Mouse (Mus musculus) natural killer cell, adult 2 months (primary cell): ENCODE data around the gene C1qtnf1.

ENCODE experiments used
- DNase-seq, 2 experiments: peaks; one replicate each; pipeline ENCODE4 v3.0.0; 2022; ENCODE audit warnings: low spot score in 2 of 2

The C1qtnf1 gene

GRCm38 (mm10) chr11:118410479-118410878, 17.5 kb upstream of the C1qtnf1 start:
- DNase-seq, result no peak

GRCm38 (mm10) chr11:118411271-118411670, 16.7 kb upstream of the C1qtnf1 start:
- no peak for DNase-seq

GRCm38 (mm10) chr11:118412601-118413000, 15.4 kb upstream of the C1qtnf1 start:
- no peak for DNase-seq

DNA sequence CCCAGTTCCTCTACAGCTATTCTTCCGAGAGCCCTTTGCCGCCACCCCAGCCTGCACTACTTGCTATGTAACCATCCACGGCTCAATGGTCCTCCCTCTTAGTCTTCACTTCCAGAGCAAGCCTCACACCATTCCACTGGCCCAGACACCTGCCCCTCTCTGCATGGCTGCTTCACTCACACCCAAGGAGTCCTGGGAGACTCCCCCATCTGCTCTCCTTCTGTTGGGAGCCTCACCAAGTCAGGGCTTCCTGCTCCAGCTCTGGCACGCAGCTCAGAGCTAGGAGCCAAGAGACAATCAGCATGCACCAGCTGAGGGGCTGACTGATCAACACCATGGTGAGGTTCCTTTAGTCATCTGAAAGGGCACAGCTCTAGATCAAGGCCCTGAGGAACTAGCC, 14.9 kb upstream of the C1qtnf1 start:
- DNase-seq, result no peak

GRCm38 (mm10) chr11:118414270-118414669, 13.7 kb upstream of the C1qtnf1 start:
- DNase-seq, result no peak

DNA sequence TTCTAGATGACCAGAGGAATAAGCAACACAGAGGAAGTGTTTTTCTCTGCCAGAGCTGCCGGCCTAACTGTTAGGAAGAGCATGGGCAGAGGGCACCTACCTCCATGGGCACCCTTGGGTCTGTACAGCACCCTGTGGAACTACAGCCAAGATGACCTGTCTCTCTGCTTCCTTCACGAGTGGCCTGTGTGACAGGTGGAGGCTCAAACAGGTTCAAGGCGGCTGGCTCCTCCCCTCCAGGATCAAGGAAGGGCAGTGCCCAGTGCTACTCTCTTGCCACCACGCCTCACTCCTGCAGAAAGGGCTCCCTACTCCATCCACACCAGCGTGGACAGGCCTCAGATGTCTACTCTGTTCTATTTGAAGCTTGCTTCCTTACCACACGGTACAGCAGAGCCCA, 12.4 kb upstream of the C1qtnf1 start:
- DNase-seq, result no peak

- no peak for DNase-seq
Measured at GRCm38 (mm10) chr11:118416046-118416445, 12.0 kb upstream of the C1qtnf1 start.

GRCm38 (mm10) chr11:118417496-118417895, 10.5 kb upstream of the C1qtnf1 start:
- no peak for DNase-seq

GRCm38 (mm10) chr11:118418442-118418833, 9.6 kb upstream of the C1qtnf1 start:
- DNase-seq, result no peak

DNA sequence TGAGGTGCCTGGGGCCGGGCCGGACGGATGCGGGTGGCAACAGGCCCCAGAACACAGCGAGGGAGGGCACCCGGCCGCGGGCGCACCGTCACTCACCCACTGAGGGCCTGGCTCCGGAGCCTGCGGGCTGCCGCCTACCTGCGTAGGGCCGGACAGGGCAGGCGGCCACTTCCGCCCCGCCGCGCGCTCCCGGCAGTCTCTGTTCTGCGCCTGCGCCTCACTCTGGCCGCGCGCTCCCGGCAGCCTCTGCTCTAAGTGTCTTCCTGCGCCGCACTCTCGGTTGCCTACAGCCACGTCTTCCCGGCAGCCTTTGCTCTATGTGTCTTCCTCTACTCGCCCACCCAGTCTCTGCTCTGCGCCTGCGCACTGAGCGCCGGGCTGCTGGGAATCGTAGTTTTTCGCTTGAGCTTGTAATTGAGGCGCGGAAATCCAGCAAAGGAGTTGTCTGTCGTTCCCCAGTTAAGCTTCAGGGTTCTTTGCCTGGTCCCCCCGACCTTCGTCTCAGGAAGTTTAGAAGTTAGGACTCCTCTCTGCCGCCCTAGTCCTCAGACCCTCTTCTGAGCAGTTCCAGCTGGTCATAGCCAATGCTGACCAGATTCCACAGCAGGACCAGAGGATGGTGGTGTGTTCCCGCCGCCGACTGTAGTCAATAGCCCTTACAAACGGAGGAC, 9.0 kb upstream of the C1qtnf1 start, which contains the start of gene Cant1:
Cant1 (minus strand) TSS at position 253 of the 671 bp plus-strand sequence.
- peak; percentile 97 for DNase-seq

GRCm38 (mm10) chr11:118420261-118420660, 7.7 kb upstream of the C1qtnf1 start:
- no peak for DNase-seq

GRCm38 (mm10) chr11:118423266-118423971, 4.6 kb upstream of the C1qtnf1 start:
- DNase-seq, result peak; percentile 71 to 77

GRCm38 (mm10) chr11:118424621-118425335, 3.2 kb upstream of the C1qtnf1 start:
- DNase-seq, result no peak

- no peak for DNase-seq
Measured at GRCm38 (mm10) chr11:118426765-118427164, 1.2 kb upstream of the C1qtnf1 start.

DNA sequence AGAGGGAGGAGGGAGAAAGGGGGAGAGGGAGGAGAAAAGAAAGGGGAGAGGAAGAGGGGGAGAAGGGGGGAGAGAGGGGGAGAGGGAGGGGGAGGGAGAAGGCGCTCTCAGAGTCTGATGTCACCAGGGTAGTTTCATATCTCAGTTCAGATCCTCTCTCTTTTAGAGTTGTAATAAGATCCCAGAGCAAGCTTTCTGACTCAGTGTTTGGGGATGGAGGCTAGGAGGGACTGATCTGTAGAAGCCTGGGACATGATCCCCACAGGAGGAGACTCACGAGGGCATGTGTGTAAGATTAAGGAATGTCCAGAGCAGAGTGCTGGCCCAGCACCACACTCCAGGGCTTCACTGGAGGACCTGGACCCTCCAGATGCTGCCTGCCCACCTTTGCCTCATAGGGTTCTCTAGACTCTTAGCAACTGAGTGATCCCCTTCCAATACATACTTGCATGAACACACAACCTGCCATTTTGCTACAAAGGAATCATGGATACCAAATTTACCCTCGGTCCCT, 680 bp upstream of the C1qtnf1 start:
- DNase-seq, result no peak

DNA sequence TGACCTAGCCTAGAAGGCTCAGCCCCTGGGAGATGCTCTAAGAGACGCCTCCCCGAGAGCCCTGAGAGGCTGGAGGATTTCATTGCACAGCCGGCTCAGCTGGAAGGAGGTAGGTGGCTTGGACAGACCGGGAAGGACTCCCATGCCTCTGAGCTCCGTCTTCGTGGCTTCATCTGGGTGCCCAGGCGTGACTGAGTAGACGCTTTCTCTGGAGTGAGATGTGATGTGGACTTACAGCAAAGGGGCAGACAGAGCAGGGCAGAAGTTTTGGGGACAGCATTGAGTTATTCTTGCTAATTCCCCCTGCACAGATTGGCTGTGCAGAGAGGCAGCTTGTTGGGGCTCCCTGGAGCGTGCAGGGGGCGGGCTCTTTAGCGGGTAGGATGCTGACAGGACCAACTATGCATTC, 461 bp downstream of the C1qtnf1 start:
- no peak for DNase-seq

GRCm38 (mm10) chr11:118428944-118429709, 1.1 kb downstream of the C1qtnf1 start:
- no peak for DNase-seq

GRCm38 (mm10) chr11:118430291-118430885, 2.4 kb downstream of the C1qtnf1 start:
- no peak for DNase-seq

- DNase-seq, result no peak
Measured at GRCm38 (mm10) chr11:118431100-118431948, 3.3 kb downstream of the C1qtnf1 start.

DNA sequence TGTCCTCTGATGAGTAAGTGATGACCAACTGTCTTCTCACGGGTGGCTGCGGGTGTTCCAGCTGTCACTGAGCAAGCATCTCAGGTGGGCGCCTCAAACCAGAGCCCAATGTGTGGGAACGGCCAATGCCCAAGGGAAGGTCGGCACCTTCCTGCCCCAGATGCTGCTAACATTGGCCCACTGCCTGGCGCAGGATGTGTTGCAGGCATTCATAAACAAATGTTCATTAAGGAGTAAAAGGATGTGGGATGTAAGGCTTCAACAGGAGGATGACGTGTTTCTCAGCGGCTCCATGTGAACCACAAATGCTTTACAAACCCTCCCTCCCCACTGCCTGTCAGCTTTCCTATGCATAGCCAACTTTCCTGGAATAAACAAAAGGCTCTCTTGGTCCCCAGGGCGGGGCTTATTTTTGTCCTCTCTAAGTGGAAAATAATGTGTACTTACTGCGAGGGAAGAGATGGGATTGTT, 5.4 kb downstream of the C1qtnf1 start:
- DNase-seq, result no peak
